Mouse (Mus musculus) heart, embryonic 11.5 days (tissue): ENCODE measurements around the gene Cd68. TPM values are rescaled to one million over a fixed set of nuclear protein-coding genes. Genes with fewer than 3 reads are reported as not detected.

Source experiments
- ATAC-seq: fragments of 200-750 bp; cut with Nextera tagmentation; replicated peaks from 2 replicates; pipeline ENCODE4 v1.8.0; 2017; ENCODE audit warnings: moderate library complexity; ENCODE audit not compliant: insufficient number of reproducible peaks, low FRiP score, low TSS enrichment
- H3K27ac ChIP-seq: fragments of 300-500 bp; sonication (generic); 2 replicates; pipeline ENCODE4 v1.5.1; 2014; ENCODE audit warnings: mild to moderate bottlenecking, low read depth, low read length
- H3K27me3 ChIP-seq: fragments of 300-500 bp; sonication (generic); 2 replicates; pipeline ENCODE4 v1.6.1; 2014; ENCODE audit warnings: mild to moderate bottlenecking, low read length, mixed read lengths; ENCODE audit not compliant: control insufficient read depth, insufficient read depth
- H3K36me3 ChIP-seq: fragments of 300-500 bp; sonication (generic); 2 replicates; pipeline ENCODE4 v1.6.1; 2014; ENCODE audit warnings: mild to moderate bottlenecking, low read length, moderate library complexity, mixed read lengths; ENCODE audit not compliant: control insufficient read depth, insufficient read depth
- H3K4me1 ChIP-seq: fragments of 300-500 bp; sonication (generic); 2 replicates; pipeline ENCODE4 v1.6.1; 2014; ENCODE audit warnings: low read length; ENCODE audit not compliant: control insufficient read depth, insufficient read depth
- H3K4me2 ChIP-seq: fragments of 300-500 bp; sonication (generic); 2 replicates; pipeline ENCODE4 v1.6.1; 2014; ENCODE audit warnings: mild to moderate bottlenecking, moderate library complexity
- H3K4me3 ChIP-seq: fragments of 300-500 bp; sonication (generic); 2 replicates; pipeline ENCODE4 v1.5.1; 2014; ENCODE audit warnings: low read depth, low read length
- H3K9ac ChIP-seq: fragments of 300-500 bp; sonication (generic); 2 replicates; pipeline ENCODE4 v1.6.1; 2014; ENCODE audit warnings: mild to moderate bottlenecking, low read depth, low read length, moderate library complexity
- H3K9me3 ChIP-seq: fragments of 300-500 bp; sonication (generic); replicated peaks from 2 replicates; pipeline ENCODE4 v1.6.1; 2016; ENCODE audit warnings: low read length; ENCODE audit not compliant: control insufficient read depth
- WGBS: fragments of 180-500 bp; shearing (Covaris S2); extraction: QIAGEN DNeasy Blood & Tissue Kit; methylation state at CpG from one replicate; pipeline ENCODE4 v1.1.7; 2014; ENCODE audit not compliant: insufficient replicate concordance; 5-methylcytosine and 5-hydroxymethylcytosine counted together
- polyA plus RNA-seq: library from polyadenylated mRNA; unstranded; fragments of >200 nt; fragmentation: Nextera tagmentation; extraction: Ambion mirVana; gene quantifications from 2 replicates; pipeline ENCODE4 v1.2.1, GENCODE M21; 2014

Cd68 gene
- polyA plus RNA-seq, 1 experiment from 2014 or later: 4.7 TPM

GRCm38 (mm10) chr11:69689891-69690290 lies 23.9 kb upstream of the Cd68 start:
- Histone ChIP-seq H3K9ac (no peak overlapping the region), H3K4me1 (peaks cover 4% of the 10 kb centered on the region; the same call in 1 of the 2 replicates)
- 88% methylated on average over 1 of the region's 1 CpGs for WGBS

GRCm38 (mm10) chr11:69687061-69687460 lies 21.1 kb upstream of the Cd68 start:
- Histone ChIP-seq H3K27me3 (no peaks in the 10 kb centered on the region; the same call in 1 of the 2 replicates), H3K36me3 (no peaks in the 10 kb centered on the region), H3K9me3 (no peaks in the 10 kb centered on the region), H3K4me1 (0 out of 2 replicates have a peak, but pooled peaks cover 5% of the 10 kb centered on the region), H3K9ac (no peak overlapping the region), H3K4me3 (no peak overlapping the region), H3K27ac (no peak overlapping the region), H3K4me2 (no peak overlapping the region)
- WGBS: 44% methylated on average over 5 of the region's 5 CpGs
- ATAC-seq: no peak

More at GRCm38 (mm10) chr11:69689891-69690290, 23.9 kb upstream of the Cd68 start:
- no peak for ATAC-seq
- Histone ChIP-seq H3K9me3 (no peaks in the 10 kb centered on the region), H3K27ac (no peak overlapping the region), H3K4me3 (no peak overlapping the region), H3K27me3 (no peaks in the 10 kb centered on the region; the same call in 1 of the 2 replicates), H3K36me3 (no peaks in the 10 kb centered on the region), H3K4me2 (no peak overlapping the region)

GRCm38 (mm10) chr11:69686377-69686776 lies 20.4 kb upstream of the Cd68 start:
- Histone ChIP-seq H3K27ac (no peak overlapping the region), H3K4me1 (0 out of 2 replicates have a peak, but pooled peaks cover 5% of the 10 kb centered on the region), H3K9me3 (no peaks in the 10 kb centered on the region), H3K4me2 (peak overlapping the region; percentile 9; the same call in 1 of the 2 replicates), H3K4me3 (no peak overlapping the region), H3K27me3 (no peaks in the 10 kb centered on the region; the same call in 1 of the 2 replicates), H3K36me3 (no peaks in the 10 kb centered on the region), H3K9ac (0 out of 2 replicates have a peak overlapping the region, but pooled peaks have one; percentile 39)
- no peak for ATAC-seq
- 13% methylated on average over 4 of the region's 4 CpGs for WGBS

GRCm38 (mm10) chr11:69685526-69686148 lies 19.7 kb upstream of the Cd68 start, which contains the start of gene Tnfsf13:
Gene Tnfsf13, minus strand, starts transcription at chr11:69685784.
- H3K27me3 ChIP-seq: no peaks in the 10 kb centered on the region; the same call in 1 of the 2 replicates
- 72% methylated on average over 10 of the region's 10 CpGs for WGBS
- no peaks in the 10 kb centered on the region for H3K36me3 ChIP-seq
- ATAC-seq: no peak
- H3K4me1 ChIP-seq: peaks cover 9% of the 10 kb centered on the region
- H3K9me3 ChIP-seq: no peaks in the 10 kb centered on the region
- peak within 1 kb of the TSS; percentile 9; the same call in 1 of the 2 replicates for H3K4me2 ChIP-seq
- H3K9ac ChIP-seq: 0 out of 2 replicates have a peak within 1 kb of the TSS, but pooled peaks have one; percentile 39
- peak within 1 kb of the TSS; percentile 59 for H3K27ac ChIP-seq
- H3K4me3 ChIP-seq: no peak within 1 kb of the TSS

GRCm38 (mm10) chr11:69684936-69685335 lies 19.0 kb upstream of the Cd68 start:
- no peaks in the 10 kb centered on the region; the same call in 1 of the 2 replicates for H3K27me3 ChIP-seq
- H3K9me3 ChIP-seq: no peaks in the 10 kb centered on the region
- H3K4me1 ChIP-seq: peaks cover 16% of the 10 kb centered on the region
- ATAC-seq: no peak
- peak overlapping the region; percentile 41; the same call in 1 of the 2 replicates for H3K27ac ChIP-seq
- 0 out of 2 replicates have a peak overlapping the region, but pooled peaks have one; percentile 16 for H3K9ac ChIP-seq
- no peak overlapping the region for H3K4me2 ChIP-seq
- WGBS: 85% methylated on average over 6 of the region's 6 CpGs
- no peak overlapping the region for H3K4me3 ChIP-seq
- peaks cover 2% of the 10 kb centered on the region; the same call in 1 of the 2 replicates for H3K36me3 ChIP-seq

GRCm38 (mm10) chr11:69684128-69684745 lies 18.3 kb upstream of the Cd68 start:
- H3K4me2 ChIP-seq: no peak overlapping the region
- H3K27ac ChIP-seq: no peak overlapping the region
- no peak overlapping the region for H3K9ac ChIP-seq
- H3K4me3 ChIP-seq: no peak overlapping the region
- H3K36me3 ChIP-seq: peaks cover 2% of the 10 kb centered on the region; the same call in 1 of the 2 replicates
- H3K27me3 ChIP-seq: no peaks in the 10 kb centered on the region; the same call in 1 of the 2 replicates
- ATAC-seq: no peak
- WGBS: 71% methylated on average over 12 of the region's 12 CpGs
- peaks cover 17% of the 10 kb centered on the region for H3K4me1 ChIP-seq
- no peaks in the 10 kb centered on the region for H3K9me3 ChIP-seq

- Histone ChIP-seq H3K4me2 (no peak overlapping the region), H3K4me3 (no peak overlapping the region)
These were observed 17.6 kb upstream of the Cd68 start for GRCm38 (mm10) chr11:69683576-69683975.

GRCm38 (mm10) chr11:69682840-69683533 lies 17.0 kb upstream of the Cd68 start:
- H3K27ac ChIP-seq: 0 out of 2 replicates have a peak overlapping the region, but pooled peaks have one; percentile 82
- no peaks in the 10 kb centered on the region for H3K9me3 ChIP-seq
- H3K27me3 ChIP-seq: no peaks in the 10 kb centered on the region; the same call in 1 of the 2 replicates
- peak overlapping the region; percentile 84; the same call in 1 of the 2 replicates for H3K9ac ChIP-seq
- H3K4me3 ChIP-seq: no peak overlapping the region; the same call in 1 of the 2 replicates
- 28% methylated on average over 12 of the region's 12 CpGs for WGBS
- peak overlapping the region; percentile 96 for H3K4me2 ChIP-seq
- peaks cover 9% of the 10 kb centered on the region for H3K36me3 ChIP-seq
- H3K4me1 ChIP-seq: peaks cover 17% of the 10 kb centered on the region
- ATAC-seq: no peak

More at GRCm38 (mm10) chr11:69683576-69683975, 17.6 kb upstream of the Cd68 start:
- WGBS: 73% methylated on average over 7 of the region's 7 CpGs
- Histone ChIP-seq H3K36me3 (peaks cover 3% of the 10 kb centered on the region), H3K27ac (no peak overlapping the region), H3K4me1 (peaks cover 17% of the 10 kb centered on the region), H3K9ac (no peak overlapping the region; the same call in 1 of the 2 replicates), H3K27me3 (no peaks in the 10 kb centered on the region; the same call in 1 of the 2 replicates), H3K9me3 (no peaks in the 10 kb centered on the region)
- ATAC-seq: no peak
